Mouse (Mus musculus): ENCODE data around the gene Gm20388. TPM values are rescaled to one million over a fixed set of nuclear protein-coding genes. Genes with fewer than 3 reads are reported as not detected.

The Gm20388 gene
- polyA plus RNA-seq, 1 experiment from 2014 or later, result not detected

GRCm38 (mm10) chr8:120129547-120129946 is 218.9 kb downstream of the Gm20388 start:
- ATAC-seq (ENCODE audit: insufficient number of reproducible peaks, low FRiP score, low TSS enrichment, low read depth) (no peak), DNase-seq (ENCODE audit: low spot score) (no peak)
- Histone ChIP-seq H3K27ac (replicated peaks; ENCODE audit: low read depth, low read length) (no peak overlapping the region), H3K9me3 (ENCODE audit: control insufficient read depth, low read length) (no peaks in the 10 kb centered on the region), H3K4me3 (ENCODE audit: low read depth, low read length) (no peak overlapping the region), H3K27me3 (ENCODE audit: control insufficient read depth, insufficient read depth, low read length) (no peaks in the 10 kb centered on the region), H3K4me1 (ENCODE audit: control insufficient read depth, insufficient read depth, low read length) (no peaks in the 10 kb centered on the region), H3K4me2 (ENCODE audit: low read depth, severe bottlenecking) (no peak overlapping the region), H3K36me3 (ENCODE audit: control insufficient read depth, insufficient read depth, low read length) (no peaks in the 10 kb centered on the region), H3K9ac (ENCODE audit: low read length) (no peak overlapping the region)
- WGBS, result 57% methylated on average over 4 of the region's 4 CpGs

GRCm38 (mm10) chr8:120131158-120131557 is 220.5 kb downstream of the Gm20388 start:
- 87% methylated on average over 8 of the region's 8 CpGs for WGBS

DNA sequence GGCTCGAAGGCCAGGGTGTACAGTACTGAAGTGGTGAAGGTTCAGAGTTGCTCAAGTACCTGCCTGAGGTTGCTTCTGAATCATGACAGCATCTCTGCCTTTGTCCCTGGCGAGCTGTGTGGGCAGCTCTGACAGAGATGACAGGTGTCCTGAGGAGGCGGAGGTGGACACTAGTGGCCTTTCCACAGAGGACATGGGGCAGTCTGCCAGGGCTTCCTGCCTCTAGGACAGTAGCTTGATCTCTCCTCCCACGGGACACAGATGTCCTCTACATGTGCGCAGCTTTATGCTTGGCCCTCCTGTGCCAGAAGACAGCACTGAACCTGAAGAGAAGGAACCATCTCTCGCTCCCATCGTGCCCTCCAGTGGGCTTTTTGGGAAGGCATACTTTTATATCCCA is 222.5 kb downstream of the Gm20388 start:
- DNase-seq (ENCODE audit: low spot score) (no peak), ATAC-seq (ENCODE audit: insufficient number of reproducible peaks, low FRiP score, low TSS enrichment, low read depth) (no peak)
- WGBS, result 84% methylated on average over 7 of the region's 7 CpGs
- Histone ChIP-seq H3K27me3 (ENCODE audit: control insufficient read depth, insufficient read depth, low read length) (no peaks in the 10 kb centered on the region), H3K9ac (ENCODE audit: low read length) (no peak overlapping the region), H3K27ac (replicated peaks; ENCODE audit: low read depth, low read length) (no peak overlapping the region), H3K4me2 (ENCODE audit: low read depth, severe bottlenecking) (no peak overlapping the region), H3K4me1 (ENCODE audit: control insufficient read depth, insufficient read depth, low read length) (no peaks in the 10 kb centered on the region), H3K9me3 (ENCODE audit: control insufficient read depth, low read length) (no peaks in the 10 kb centered on the region), H3K4me3 (ENCODE audit: low read depth, low read length) (no peak overlapping the region), H3K36me3 (ENCODE audit: control insufficient read depth, insufficient read depth, low read length) (no peaks in the 10 kb centered on the region)

More at GRCm38 (mm10) chr8:120131158-120131557, 220.5 kb downstream of the Gm20388 start:
- H3K9me3 ChIP-seq (ENCODE audit: control insufficient read depth, low read length), result no peaks in the 10 kb centered on the region
- H3K4me1 ChIP-seq (ENCODE audit: control insufficient read depth, insufficient read depth, low read length), result no peaks in the 10 kb centered on the region
- no peaks in the 10 kb centered on the region for H3K36me3 ChIP-seq (ENCODE audit: control insufficient read depth, insufficient read depth, low read length)
- H3K27ac ChIP-seq (replicated peaks; ENCODE audit: low read depth, low read length), result no peak overlapping the region
- no peak overlapping the region for H3K4me2 ChIP-seq (ENCODE audit: low read depth, severe bottlenecking)
- ATAC-seq (ENCODE audit: insufficient number of reproducible peaks, low FRiP score, low TSS enrichment, low read depth) (no peak), DNase-seq (ENCODE audit: low spot score) (no peak)
- no peaks in the 10 kb centered on the region for H3K27me3 ChIP-seq (ENCODE audit: control insufficient read depth, insufficient read depth, low read length)
- no peak overlapping the region for H3K4me3 ChIP-seq (ENCODE audit: low read depth, low read length)
- H3K9ac ChIP-seq (ENCODE audit: low read length), result no peak overlapping the region

- no peak overlapping the region for H3K9ac ChIP-seq (ENCODE audit: low read length)
- no peaks in the 10 kb centered on the region for H3K36me3 ChIP-seq (ENCODE audit: control insufficient read depth, insufficient read depth, low read length)
- no peak overlapping the region for H3K4me3 ChIP-seq (ENCODE audit: low read depth, low read length)
- H3K27me3 ChIP-seq (ENCODE audit: control insufficient read depth, insufficient read depth, low read length), result no peaks in the 10 kb centered on the region
- DNase-seq (ENCODE audit: low spot score), result no peak
- H3K9me3 ChIP-seq (ENCODE audit: control insufficient read depth, low read length), result no peaks in the 10 kb centered on the region
- no peaks in the 10 kb centered on the region for H3K4me1 ChIP-seq (ENCODE audit: control insufficient read depth, insufficient read depth, low read length)
- ATAC-seq (ENCODE audit: insufficient number of reproducible peaks, low FRiP score, low TSS enrichment, low read depth), result no peak
- 92% methylated on average over 7 of the region's 7 CpGs for WGBS
- no peak overlapping the region for H3K4me2 ChIP-seq (ENCODE audit: low read depth, severe bottlenecking)
- H3K27ac ChIP-seq (replicated peaks; ENCODE audit: low read depth, low read length), result no peak overlapping the region
These were observed 225.0 kb downstream of the Gm20388 start for GRCm38 (mm10) chr8:120135687-120136086.

DNA sequence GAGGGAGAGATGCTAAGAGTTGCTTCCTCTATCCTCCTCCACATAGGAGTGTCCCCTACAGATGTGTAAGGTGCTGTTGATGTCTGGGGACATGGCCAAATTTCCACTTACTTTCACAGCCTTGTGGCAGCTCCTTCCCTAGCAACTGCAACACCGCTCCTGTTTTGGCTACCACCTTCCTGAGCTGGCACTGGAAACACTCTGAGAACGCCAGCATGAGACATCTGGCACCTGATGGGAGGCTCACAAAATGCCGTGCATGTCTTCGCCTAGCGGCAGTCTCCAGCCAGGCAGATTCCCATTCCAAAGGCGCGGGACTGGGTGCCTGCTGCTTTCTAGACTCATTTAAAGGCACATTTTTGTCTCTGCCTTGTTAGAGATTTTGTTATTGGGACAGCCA is 226.0 kb downstream of the Gm20388 start:
- ATAC-seq (ENCODE audit: insufficient number of reproducible peaks, low FRiP score, low TSS enrichment, low read depth) (no peak), DNase-seq (ENCODE audit: low spot score) (no peak)
- 67% methylated on average over 7 of the region's 7 CpGs for WGBS

DNA sequence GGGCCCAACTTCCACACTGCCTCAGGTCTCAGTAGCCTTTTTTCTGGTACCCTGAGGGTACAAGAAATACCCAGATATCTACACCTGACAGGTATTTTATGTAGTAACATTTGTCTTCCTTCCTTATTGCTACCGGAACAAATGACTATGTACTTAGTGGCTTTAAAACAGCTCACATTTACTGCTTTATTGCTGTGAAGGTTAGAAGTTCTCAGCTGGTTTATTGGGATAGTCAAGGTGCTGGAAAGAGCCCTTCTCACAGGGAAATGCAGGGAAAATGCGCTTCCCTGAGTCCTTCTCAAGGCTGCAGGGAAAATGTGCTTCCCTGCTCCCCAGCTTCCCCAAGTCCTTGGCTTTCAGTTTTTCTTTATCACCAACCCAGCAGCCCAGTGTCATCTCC is 228.3 kb downstream of the Gm20388 start:
- no peak overlapping the region for H3K4me3 ChIP-seq (ENCODE audit: low read depth, low read length)
- H3K4me1 ChIP-seq (ENCODE audit: control insufficient read depth, insufficient read depth, low read length), result no peaks in the 10 kb centered on the region
- ATAC-seq (ENCODE audit: insufficient number of reproducible peaks, low FRiP score, low TSS enrichment, low read depth) (no peak), DNase-seq (ENCODE audit: low spot score) (no peak)
- H3K36me3 ChIP-seq (ENCODE audit: control insufficient read depth, insufficient read depth, low read length), result no peaks in the 10 kb centered on the region
- H3K27me3 ChIP-seq (ENCODE audit: control insufficient read depth, insufficient read depth, low read length), result no peaks in the 10 kb centered on the region
- H3K27ac ChIP-seq (replicated peaks; ENCODE audit: low read depth, low read length), result no peak overlapping the region
- WGBS, result 56% methylated on average over 2 of the region's 2 CpGs
- H3K9me3 ChIP-seq (ENCODE audit: control insufficient read depth, low read length), result no peaks in the 10 kb centered on the region
- no peak overlapping the region for H3K4me2 ChIP-seq (ENCODE audit: low read depth, severe bottlenecking)
- no peak overlapping the region for H3K9ac ChIP-seq (ENCODE audit: low read length)

More for the DNA sequence above, 226.0 kb downstream of the Gm20388 start:
- Histone ChIP-seq H3K27ac (replicated peaks; ENCODE audit: low read depth, low read length) (no peak overlapping the region), H3K9me3 (ENCODE audit: control insufficient read depth, low read length) (no peaks in the 10 kb centered on the region), H3K27me3 (ENCODE audit: control insufficient read depth, insufficient read depth, low read length) (no peaks in the 10 kb centered on the region), H3K4me3 (ENCODE audit: low read depth, low read length) (no peak overlapping the region), H3K36me3 (ENCODE audit: control insufficient read depth, insufficient read depth, low read length) (no peaks in the 10 kb centered on the region), H3K4me2 (ENCODE audit: low read depth, severe bottlenecking) (no peak overlapping the region), H3K9ac (ENCODE audit: low read length) (no peak overlapping the region), H3K4me1 (ENCODE audit: control insufficient read depth, insufficient read depth, low read length) (no peaks in the 10 kb centered on the region)

GRCm38 (mm10) chr8:120140769-120141168 is 230.1 kb downstream of the Gm20388 start:
- H3K27me3 ChIP-seq (ENCODE audit: control insufficient read depth, insufficient read depth, low read length), result no peaks in the 10 kb centered on the region
- no peak for DNase-seq (ENCODE audit: low spot score)
- ATAC-seq (ENCODE audit: insufficient number of reproducible peaks, low FRiP score, low TSS enrichment, low read depth), result no peak
- H3K36me3 ChIP-seq (ENCODE audit: control insufficient read depth, insufficient read depth, low read length), result no peaks in the 10 kb centered on the region
- 69% methylated on average over 3 of the region's 3 CpGs for WGBS
- no peak overlapping the region for H3K4me2 ChIP-seq (ENCODE audit: low read depth, severe bottlenecking)
- H3K9me3 ChIP-seq (ENCODE audit: control insufficient read depth, low read length), result no peaks in the 10 kb centered on the region
- H3K4me1 ChIP-seq (ENCODE audit: control insufficient read depth, insufficient read depth, low read length), result peaks cover 6% of the 10 kb centered on the region
- H3K27ac ChIP-seq (replicated peaks; ENCODE audit: low read depth, low read length), result no peak overlapping the region
- no peak overlapping the region for H3K9ac ChIP-seq (ENCODE audit: low read length)
- no peak overlapping the region for H3K4me3 ChIP-seq (ENCODE audit: low read depth, low read length)

DNA sequence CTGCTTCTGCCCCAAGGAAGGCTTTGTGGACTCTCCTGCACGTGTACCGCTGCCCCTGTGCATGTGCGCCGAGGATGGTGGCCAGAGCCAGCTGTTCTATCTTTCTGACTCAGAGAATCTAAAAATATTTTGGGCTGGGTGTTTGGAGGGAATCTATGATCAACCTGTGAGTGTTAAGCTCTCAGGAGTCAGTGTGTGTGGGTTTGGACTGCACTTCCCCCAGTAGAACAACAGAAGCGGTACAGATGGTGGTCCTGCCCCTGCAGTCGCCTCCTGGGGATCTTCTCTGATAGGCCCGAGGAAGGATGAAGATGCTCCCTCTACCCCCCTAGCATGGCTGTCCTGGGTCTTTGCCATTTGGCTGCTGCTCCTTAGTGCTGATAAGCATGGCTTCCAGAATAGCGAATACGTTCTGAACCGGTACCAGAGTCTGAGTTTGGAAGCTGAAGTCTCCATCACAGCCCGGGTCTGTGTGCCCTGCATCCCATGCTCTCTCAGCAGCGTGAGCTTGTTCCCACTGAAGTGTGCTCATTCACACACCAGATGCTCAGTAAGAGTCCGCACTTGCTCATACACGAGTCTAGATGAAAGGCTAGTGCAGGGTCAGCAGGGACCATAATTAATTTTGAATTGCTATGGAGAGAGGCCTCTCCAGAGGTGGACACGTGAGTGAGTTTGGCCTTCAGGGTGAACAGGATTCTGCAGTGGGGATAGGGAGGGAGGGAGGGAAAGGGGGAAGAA is 233.4 kb downstream of the Gm20388 start:
- Histone ChIP-seq H3K4me3 (ENCODE audit: low read depth, low read length) (no peak overlapping the region), H3K4me2 (ENCODE audit: low read depth, severe bottlenecking) (no peak overlapping the region), H3K4me1 (ENCODE audit: control insufficient read depth, insufficient read depth, low read length) (peaks cover 6% of the 10 kb centered on the region), H3K9ac (ENCODE audit: low read length) (no peak overlapping the region), H3K27ac (replicated peaks; ENCODE audit: low read depth, low read length) (no peak overlapping the region), H3K9me3 (ENCODE audit: control insufficient read depth, low read length) (no peaks in the 10 kb centered on the region), H3K27me3 (ENCODE audit: control insufficient read depth, insufficient read depth, low read length) (no peaks in the 10 kb centered on the region), H3K36me3 (ENCODE audit: control insufficient read depth, insufficient read depth, low read length) (no peaks in the 10 kb centered on the region)
- no peak for DNase-seq (ENCODE audit: low spot score)
- no peak for ATAC-seq (ENCODE audit: insufficient number of reproducible peaks, low FRiP score, low TSS enrichment, low read depth)
- 61% methylated on average over 15 of the region's 15 CpGs for WGBS
